Mouse (Mus musculus): ENCODE data around the gene Guk1. TPM values are rescaled to one million over a fixed set of nuclear protein-coding genes. Genes with fewer than 3 reads are reported as not detected.

The Guk1 gene
- polyA plus RNA-seq, 1 experiment = 137 TPM

- WGBS = 6% methylated on average over 59 of the region's 59 CpGs
- Histone ChIP-seq H3K4me1 (ENCODE audit: control insufficient read depth, insufficient read depth, low read length) (peaks cover 29% of the 10 kb centered on the region), H3K4me3 (ENCODE audit: insufficient read depth, low read depth, low read length) (peak within 1 kb of the TSS; percentile 99), H3K27ac (ENCODE audit: insufficient read depth, low read depth, low read length) (peak within 1 kb of the TSS; percentile 98), H3K27me3 (replicated peaks; ENCODE audit: control insufficient read depth, insufficient read depth, low read length) (no peaks in the 10 kb centered on the region), H3K36me3 (ENCODE audit: control insufficient read depth, insufficient read depth, low read length) (no peaks in the 10 kb centered on the region)
- TF ChIP-seq CTCF (conservative IDR thresholded peaks at IDR 0.05; ENCODE audit: insufficient read depth, insufficient read length, low read depth, low read length) (no peak), POLR2A (IDR thresholded peaks at IDR 0.05; ENCODE audit: low read depth, low read length) (peak; percentile 38)
- DNase-seq = peak; percentile 99
Observed at GRCm38 (mm10) chr11:59228122-59228953, 36.3 kb upstream of the Guk1 start, which contains the start of gene Arf1. TSS of gene Arf1 (minus strand) at chr11:59228270.

- TF ChIP-seq CTCF (conservative IDR thresholded peaks at IDR 0.05; ENCODE audit: insufficient read depth, insufficient read length, low read depth, low read length) (no peak), POLR2A (IDR thresholded peaks at IDR 0.05; ENCODE audit: low read depth, low read length) (no peak)
- H3K27me3 ChIP-seq (replicated peaks; ENCODE audit: control insufficient read depth, insufficient read depth, low read length) = no peaks in the 10 kb centered on the region
- 1% methylated on average over 51 of the region's 51 CpGs for WGBS
- peak overlapping the region; percentile 98 for H3K27ac ChIP-seq (ENCODE audit: insufficient read depth, low read depth, low read length)
- no peaks in the 10 kb centered on the region for H3K36me3 ChIP-seq (ENCODE audit: control insufficient read depth, insufficient read depth, low read length)
- DNase-seq = no peak
- peaks cover 35% of the 10 kb centered on the region for H3K4me1 ChIP-seq (ENCODE audit: control insufficient read depth, insufficient read depth, low read length)
- H3K4me3 ChIP-seq (ENCODE audit: insufficient read depth, low read depth, low read length) = peak overlapping the region; percentile 99
Observed at GRCm38 (mm10) chr11:59227604-59228121, 35.7 kb upstream of the Guk1 start.

DNA sequence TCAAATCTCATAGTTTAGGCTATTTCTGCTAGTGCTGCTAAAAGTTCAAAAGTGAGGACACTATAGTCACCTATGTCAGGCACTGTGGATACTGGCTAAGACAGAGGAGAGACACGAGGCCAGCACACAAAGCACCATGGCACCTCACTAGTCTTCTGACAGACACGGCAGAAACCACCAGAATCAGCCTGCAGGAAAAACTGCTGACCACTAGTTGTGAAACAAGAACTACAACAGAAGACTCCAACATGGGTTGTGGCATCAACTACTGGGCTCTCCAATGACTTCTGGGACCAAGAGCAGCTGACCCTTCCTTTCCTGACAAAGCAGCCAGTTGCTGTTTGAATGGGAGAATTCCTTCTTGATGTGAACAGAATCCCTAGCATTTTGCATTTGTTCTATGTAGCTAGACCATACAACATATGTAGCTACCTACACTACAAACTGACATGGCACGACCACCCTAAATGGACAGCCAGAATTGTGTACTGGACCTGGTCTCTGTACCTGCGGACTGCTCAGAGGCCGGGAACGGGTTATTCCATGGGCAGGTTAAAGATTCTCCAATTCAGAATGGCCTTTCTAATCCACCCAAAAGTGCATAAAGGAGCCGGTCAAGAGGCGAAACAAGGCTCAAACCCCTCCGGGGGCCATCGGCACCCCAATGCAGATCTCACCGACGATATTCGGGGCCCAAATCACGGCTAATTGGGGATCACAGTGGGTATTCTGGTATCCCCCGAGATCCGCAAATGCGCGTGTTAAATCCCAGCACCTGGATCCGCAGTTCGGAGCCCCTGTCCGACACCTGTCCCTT, 35.0 kb upstream of the Guk1 start:
- WGBS = under 1% methylated on average over 21 of the region's 21 CpGs
- Histone ChIP-seq H3K27ac (ENCODE audit: insufficient read depth, low read depth, low read length) (peak overlapping the region; percentile 98), H3K4me1 (ENCODE audit: control insufficient read depth, insufficient read depth, low read length) (peaks cover 40% of the 10 kb centered on the region), H3K36me3 (ENCODE audit: control insufficient read depth, insufficient read depth, low read length) (no peaks in the 10 kb centered on the region), H3K4me3 (ENCODE audit: insufficient read depth, low read depth, low read length) (peak overlapping the region; percentile 99), H3K27me3 (replicated peaks; ENCODE audit: control insufficient read depth, insufficient read depth, low read length) (no peaks in the 10 kb centered on the region)
- DNase-seq = peak; percentile 56
- TF ChIP-seq POLR2A (IDR thresholded peaks at IDR 0.05; ENCODE audit: low read depth, low read length) = no peak
- no peak for TF ChIP-seq CTCF (conservative IDR thresholded peaks at IDR 0.05; ENCODE audit: insufficient read depth, insufficient read length, low read depth, low read length)

DNA sequence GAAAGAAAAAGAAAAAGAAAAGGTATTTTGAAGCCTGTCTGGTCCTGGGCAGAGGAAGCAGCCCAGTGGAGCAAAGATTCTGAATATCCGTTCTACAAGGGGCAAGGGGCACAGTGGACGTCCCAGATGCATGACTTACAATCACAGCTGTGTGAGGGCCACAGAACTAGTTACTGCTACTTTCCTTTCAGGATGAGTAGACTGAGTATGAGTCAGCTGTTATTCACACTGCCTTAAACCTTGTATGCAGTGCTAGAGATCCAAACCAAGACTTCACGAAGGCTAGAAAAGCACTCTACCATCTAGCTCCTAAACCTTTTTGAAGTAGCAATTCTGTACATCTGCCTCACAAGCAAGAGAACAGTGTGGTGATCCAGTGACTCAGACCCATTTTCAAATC, 34.2 kb upstream of the Guk1 start:
- H3K27me3 ChIP-seq (replicated peaks; ENCODE audit: control insufficient read depth, insufficient read depth, low read length) = no peaks in the 10 kb centered on the region
- peaks cover 46% of the 10 kb centered on the region for H3K4me1 ChIP-seq (ENCODE audit: control insufficient read depth, insufficient read depth, low read length)
- H3K4me3 ChIP-seq (ENCODE audit: insufficient read depth, low read depth, low read length) = peak overlapping the region; percentile 8; the same call in 1 of the 2 replicates
- TF ChIP-seq POLR2A (IDR thresholded peaks at IDR 0.05; ENCODE audit: low read depth, low read length) (no peak), CTCF (conservative IDR thresholded peaks at IDR 0.05; ENCODE audit: insufficient read depth, insufficient read length, low read depth, low read length) (no peak)
- no peaks in the 10 kb centered on the region for H3K36me3 ChIP-seq (ENCODE audit: control insufficient read depth, insufficient read depth, low read length)
- 4% methylated on average over 3 of the region's 3 CpGs for WGBS
- H3K27ac ChIP-seq (ENCODE audit: insufficient read depth, low read depth, low read length) = peak overlapping the region; percentile 98; the same call in 1 of the 2 replicates
- no peak for DNase-seq

DNA sequence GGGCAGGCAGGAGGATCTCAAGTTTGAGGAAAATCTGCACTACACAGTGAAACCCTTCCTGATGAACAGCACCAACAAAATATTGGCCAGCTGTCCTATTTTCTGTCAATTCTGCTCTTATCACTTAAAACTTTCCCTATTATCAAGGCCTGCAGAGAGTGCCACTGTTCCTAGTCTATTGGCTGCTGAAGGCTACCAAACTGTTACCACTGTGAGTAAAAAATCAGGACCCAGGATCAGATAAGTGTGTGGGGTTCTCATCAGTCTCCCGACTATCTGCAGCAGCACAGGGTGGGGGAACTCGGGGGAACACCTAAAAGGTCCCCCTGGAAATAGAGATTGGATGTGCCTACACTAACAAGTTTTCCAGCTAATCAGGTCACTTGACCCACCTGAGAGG, 33.2 kb upstream of the Guk1 start:
- no peak for DNase-seq
- Histone ChIP-seq H3K27ac (ENCODE audit: insufficient read depth, low read depth, low read length) (no peak overlapping the region), H3K4me3 (ENCODE audit: insufficient read depth, low read depth, low read length) (no peak overlapping the region), H3K4me1 (ENCODE audit: control insufficient read depth, insufficient read depth, low read length) (peaks cover 51% of the 10 kb centered on the region), H3K36me3 (ENCODE audit: control insufficient read depth, insufficient read depth, low read length) (no peaks in the 10 kb centered on the region), H3K27me3 (replicated peaks; ENCODE audit: control insufficient read depth, insufficient read depth, low read length) (no peaks in the 10 kb centered on the region)
- no peak for TF ChIP-seq CTCF (conservative IDR thresholded peaks at IDR 0.05; ENCODE audit: insufficient read depth, insufficient read length, low read depth, low read length)
- no peak for TF ChIP-seq POLR2A (IDR thresholded peaks at IDR 0.05; ENCODE audit: low read depth, low read length)
- 38% methylated on average over 2 of the region's 2 CpGs for WGBS

GRCm38 (mm10) chr11:59224470-59224869, 32.5 kb upstream of the Guk1 start:
- Histone ChIP-seq H3K4me3 (ENCODE audit: insufficient read depth, low read depth, low read length) (no peak overlapping the region), H3K4me1 (ENCODE audit: control insufficient read depth, insufficient read depth, low read length) (peaks cover 51% of the 10 kb centered on the region), H3K27ac (ENCODE audit: insufficient read depth, low read depth, low read length) (no peak overlapping the region), H3K27me3 (replicated peaks; ENCODE audit: control insufficient read depth, insufficient read depth, low read length) (no peaks in the 10 kb centered on the region), H3K36me3 (ENCODE audit: control insufficient read depth, insufficient read depth, low read length) (no peaks in the 10 kb centered on the region)
- no peak for TF ChIP-seq CTCF (conservative IDR thresholded peaks at IDR 0.05; ENCODE audit: insufficient read depth, insufficient read length, low read depth, low read length)
- no peak for TF ChIP-seq POLR2A (IDR thresholded peaks at IDR 0.05; ENCODE audit: low read depth, low read length)
- no peak for DNase-seq
- WGBS = 27% methylated on average over 2 of the region's 2 CpGs

Data from kidney, adult 2 months (tissue).